Mouse (Mus musculus) kidney, postnatal 0 days (tissue): ENCODE data around the gene Mpv17. TPM values are rescaled to one million over a fixed set of nuclear protein-coding genes. Genes with fewer than 3 reads are reported as not detected.

ENCODE experiments used
- ATAC-seq: fragments of 200-750 bp; cut with Nextera tagmentation; replicated peaks from 2 replicates; pipeline ENCODE4 v1.8.0; 2017; ENCODE audit warnings: low read depth, moderate number of reproducible peaks, moderate TSS enrichment, moderate library complexity; ENCODE audit not compliant: low FRiP score
- DNase-seq: peaks from one replicate; pipeline ENCODE4 v3.0.0-alpha.2; 2016; ENCODE audit warnings: low spot score
- H3K27ac ChIP-seq: fragments of 300-500 bp; sonication (generic); 2 replicates; pipeline ENCODE4 v1.5.1; 2014; ENCODE audit warnings: mild to moderate bottlenecking
- H3K27me3 ChIP-seq: fragments of 300-500 bp; sonication (generic); 2 replicates; pipeline ENCODE4 v1.6.1; 2014; ENCODE audit warnings: low read length, mixed read lengths; ENCODE audit not compliant: insufficient read depth
- H3K36me3 ChIP-seq: fragments of 300-500 bp; sonication (generic); 2 replicates; pipeline ENCODE4 v1.6.1; 2014; ENCODE audit warnings: low read length, mixed read lengths; ENCODE audit not compliant: insufficient read depth
- H3K4me1 ChIP-seq: fragments of 300-500 bp; sonication (generic); replicated peaks from 2 replicates; pipeline ENCODE4 v1.6.1; 2014; ENCODE audit warnings: antibody characterized with exemption, low read length, mixed read lengths; ENCODE audit not compliant: insufficient read depth
- H3K4me2 ChIP-seq: fragments of 300-500 bp; sonication (generic); 2 replicates; pipeline ENCODE4 v1.6.1; 2014; ENCODE audit warnings: mild to moderate bottlenecking, low read length, moderate library complexity, mixed read lengths
- H3K4me3 ChIP-seq: fragments of 300-500 bp; sonication (generic); replicated peaks from 2 replicates; pipeline ENCODE4 v1.5.1; 2014; ENCODE audit warnings: low read depth, low read length
- H3K9ac ChIP-seq: fragments of 300-500 bp; sonication (generic); 2 replicates; pipeline ENCODE4 v1.6.1; 2014; ENCODE audit warnings: low read depth, low read length
- H3K9me3 ChIP-seq: fragments of 300-500 bp; sonication (generic); replicated peaks from 2 replicates; pipeline ENCODE4 v1.6.1; 2016; ENCODE audit warnings: low read length, inconsistent platforms, mixed read lengths
- CTCF ChIP-seq: IDR thresholded peaks from 2 replicates; pipeline ENCODE4 v1.5.1; 2016; ENCODE audit warnings: antibody characterized with exemption, low read depth, mild to moderate bottlenecking, moderate library complexity
- WGBS: fragments of 180-500 bp; shearing (Covaris S2); extraction: QIAGEN DNeasy Blood & Tissue Kit; methylation state at CpG from one replicate; pipeline ENCODE4 v1.1.7; 2014; 5-methylcytosine and 5-hydroxymethylcytosine counted together
- polyA plus RNA-seq: library from polyadenylated mRNA; unstranded; fragments of >200 nt; fragmentation: Nextera tagmentation; extraction: Ambion mirVana; gene quantifications from 2 replicates; pipeline ENCODE4 v1.2.1, GENCODE M21; 2015

Gene Mpv17
- polyA plus RNA-seq, 1 experiment from 2014 or later: 45.3 TPM

DNA sequence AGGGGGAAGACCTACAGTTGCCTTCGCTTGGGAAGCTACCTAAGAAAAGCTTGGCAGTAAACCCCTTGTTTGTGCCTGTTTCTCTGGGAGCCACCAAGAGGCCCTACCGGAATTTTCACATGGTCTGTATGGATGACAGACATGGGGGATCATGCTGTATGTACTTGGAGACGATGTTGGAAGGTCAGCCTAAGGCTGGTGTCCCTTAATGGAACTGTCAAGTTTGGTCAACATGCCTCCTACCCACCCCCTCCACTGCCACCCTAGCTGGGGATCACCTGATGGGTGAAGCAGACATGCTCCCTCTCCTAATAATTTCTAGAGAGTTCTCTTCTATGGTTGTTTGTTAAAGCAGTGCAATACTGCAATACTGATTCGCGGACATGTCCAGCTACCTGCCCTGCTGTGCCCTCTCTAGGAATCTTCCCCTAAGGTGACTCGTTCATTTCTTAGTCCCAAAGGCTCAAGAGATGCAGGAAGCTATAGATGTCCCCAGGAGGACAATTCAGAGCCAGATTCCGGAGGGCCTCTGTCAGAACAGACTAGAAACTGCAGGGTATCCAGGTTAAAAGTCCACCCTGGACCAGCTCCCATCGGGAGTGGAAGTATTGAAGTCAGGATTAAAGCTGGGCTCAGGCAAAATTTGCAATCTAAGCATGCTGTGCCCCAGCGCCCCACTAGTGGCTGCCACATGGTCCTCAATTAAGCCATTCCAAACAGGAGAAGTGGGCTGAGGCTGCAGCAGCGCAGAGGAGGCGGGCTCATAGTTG, 58.2 kb downstream of the Mpv17 start:
- Histone ChIP-seq H3K9me3 (no peaks in the 10 kb centered on the region), H3K4me1 (peaks cover 24% of the 10 kb centered on the region), H3K4me3 (peak overlapping the region; percentile 29; the same call in 1 of the 2 replicates), H3K36me3 (no peaks in the 10 kb centered on the region), H3K27ac (no peak overlapping the region), H3K4me2 (peak overlapping the region; percentile 53), H3K9ac (no peak overlapping the region), H3K27me3 (peaks cover 55% of the 10 kb centered on the region)
- no peak for ATAC-seq
- no peak for DNase-seq
- 20% methylated on average over 11 of the region's 11 CpGs for WGBS
- TF ChIP-seq CTCF: no peak

DNA sequence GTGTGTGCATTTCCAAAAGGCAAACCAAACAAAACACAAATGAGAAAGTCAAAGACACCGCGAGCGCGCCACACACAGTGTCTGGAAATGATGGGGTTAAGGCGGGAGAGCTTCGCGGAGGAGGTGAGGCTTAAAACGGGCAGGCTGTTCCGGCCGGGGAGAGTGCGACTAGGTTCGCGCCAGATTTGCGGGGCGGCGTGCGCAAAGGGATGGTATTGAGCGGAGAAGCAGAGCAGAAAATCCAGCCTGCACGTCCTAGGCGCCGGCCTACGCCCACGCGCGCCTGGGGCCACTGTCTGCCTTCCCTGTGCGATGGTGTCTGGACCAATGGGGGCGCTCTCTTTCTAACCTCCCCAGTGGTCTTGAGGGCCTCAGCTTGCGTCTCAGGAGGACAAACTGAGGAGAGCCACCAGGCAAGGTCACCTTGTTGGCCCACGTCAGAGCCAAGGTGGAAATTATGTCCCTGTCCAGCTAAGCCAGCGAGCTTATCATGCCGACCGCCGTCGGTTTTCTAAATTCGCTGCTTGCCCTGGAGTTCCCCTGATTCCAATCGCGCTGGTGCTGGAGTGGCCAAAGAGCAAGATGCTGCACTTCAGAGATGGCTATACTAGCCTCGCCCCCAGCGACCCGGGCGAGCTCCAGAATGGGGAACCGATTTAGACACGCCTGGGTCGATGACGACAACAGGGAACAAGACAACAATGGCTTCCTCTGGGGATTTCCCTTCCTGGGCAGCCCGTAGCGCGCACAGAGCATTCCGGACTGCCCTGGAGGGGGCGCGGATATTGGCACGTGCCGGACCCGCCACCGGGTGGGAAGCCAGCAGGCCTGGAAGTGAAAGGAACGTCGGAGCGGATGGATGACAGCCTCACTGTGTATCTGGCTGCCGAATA, 59.0 kb downstream of the Mpv17 start:
- H3K4me1 ChIP-seq: peaks cover 24% of the 10 kb centered on the region
- no peaks in the 10 kb centered on the region for H3K9me3 ChIP-seq
- peak overlapping the region; percentile 29 for H3K4me3 ChIP-seq
- ATAC-seq (no peak), DNase-seq (peak; percentile 46)
- H3K27me3 ChIP-seq: peaks cover 63% of the 10 kb centered on the region
- under 1% methylated on average over 59 of the region's 59 CpGs for WGBS
- TF ChIP-seq CTCF: peak; percentile 17; the same call in 1 of the 2 replicates
- no peaks in the 10 kb centered on the region for H3K36me3 ChIP-seq
- peak overlapping the region; percentile 53 for H3K4me2 ChIP-seq
- H3K27ac ChIP-seq: no peak overlapping the region
- H3K9ac ChIP-seq: no peak overlapping the region

- no peak overlapping the region for H3K9ac ChIP-seq
- DNase-seq (no peak), ATAC-seq (no peak)
- no peaks in the 10 kb centered on the region for H3K36me3 ChIP-seq
- peak overlapping the region; percentile 29 for H3K4me3 ChIP-seq
- no peaks in the 10 kb centered on the region for H3K9me3 ChIP-seq
- H3K4me1 ChIP-seq: peaks cover 24% of the 10 kb centered on the region
- WGBS: under 1% methylated on average over 29 of the region's 29 CpGs
- H3K27ac ChIP-seq: no peak overlapping the region
- peak overlapping the region; percentile 53 for H3K4me2 ChIP-seq
- peaks cover 71% of the 10 kb centered on the region for H3K27me3 ChIP-seq
- no peak for TF ChIP-seq CTCF
These were observed 59.8 kb downstream of the Mpv17 start for GRCm38 (mm10) chr5:31094100-31094798.

GRCm38 (mm10) chr5:31093151-31094041, 60.7 kb downstream of the Mpv17 start:
- DNase-seq (no peak), ATAC-seq (0 out of 2 replicates have a peak, but pooled peaks have one; percentile 40)
- H3K9me3 ChIP-seq: no peaks in the 10 kb centered on the region
- H3K4me3 ChIP-seq: peak overlapping the region; percentile 33
- no peaks in the 10 kb centered on the region for H3K36me3 ChIP-seq
- H3K27ac ChIP-seq: no peak overlapping the region
- no peak for TF ChIP-seq CTCF
- H3K27me3 ChIP-seq: peaks cover 71% of the 10 kb centered on the region
- H3K4me2 ChIP-seq: peak overlapping the region; percentile 55
- H3K4me1 ChIP-seq: peaks cover 24% of the 10 kb centered on the region
- 0 out of 2 replicates have a peak overlapping the region, but pooled peaks have one; percentile 5 for H3K9ac ChIP-seq
- 2% methylated on average over 44 of the region's 54 CpGs for WGBS

- no peak overlapping the region for H3K27ac ChIP-seq
- no peak for DNase-seq
- no peaks in the 10 kb centered on the region for H3K9me3 ChIP-seq
- H3K4me3 ChIP-seq: peak overlapping the region; percentile 33
- 0 out of 2 replicates have a peak overlapping the region, but pooled peaks have one; percentile 5 for H3K9ac ChIP-seq
- H3K4me1 ChIP-seq: peaks cover 24% of the 10 kb centered on the region
- 3% methylated on average over 49 of the region's 53 CpGs for WGBS
- H3K27me3 ChIP-seq: peaks cover 67% of the 10 kb centered on the region
- no peak for TF ChIP-seq CTCF
- no peaks in the 10 kb centered on the region for H3K36me3 ChIP-seq
- no peak for ATAC-seq
- peak overlapping the region; percentile 55 for H3K4me2 ChIP-seq
These were observed 61.6 kb downstream of the Mpv17 start for GRCm38 (mm10) chr5:31092231-31092975.

Other genes with a start within 250 kb of the Mpv17 start
- gene Ost4, start 246.5 kb downstream of the Mpv17 start, polyA plus RNA-seq: 466 and 517 TPM in 2 replicates
- 204 and 226 TPM in 2 replicates for gene Emilin1, start 240.8 kb downstream of the Mpv17 start, polyA plus RNA-seq
- gene Khk, start 232.8 kb downstream of the Mpv17 start, polyA plus RNA-seq: 68.9 and 70.6 TPM in 2 replicates
- 47.4 and 52.2 TPM in 2 replicates for gene Cgref1, start 208.7 kb downstream of the Mpv17 start, polyA plus RNA-seq
- 103 and 117 TPM in 2 replicates for gene Preb, start 193.9 kb downstream of the Mpv17 start, polyA plus RNA-seq
- 2.2 and 2.3 TPM in 2 replicates for gene Tcf23, start 185.6 kb downstream of the Mpv17 start, polyA plus RNA-seq
- 271 and 290 TPM in 2 replicates for gene Atraid, start 105.9 kb downstream of the Mpv17 start, polyA plus RNA-seq
- gene Slc5a6, start 105.3 kb downstream of the Mpv17 start, polyA plus RNA-seq: 13.4 and 15.1 TPM in 2 replicates
- gene Cad, start 99.5 kb downstream of the Mpv17 start, polyA plus RNA-seq: 11.8 and 13.9 TPM in 2 replicates
- gene Dnajc5g, start 48.0 kb downstream of the Mpv17 start, polyA plus RNA-seq: not detected in 2 replicates
- 1.1 TPM in 2 replicates for gene Slc30a3, start 46.0 kb downstream of the Mpv17 start, polyA plus RNA-seq
- not detected in 2 replicates for gene Trim54, start 37.5 kb downstream of the Mpv17 start, polyA plus RNA-seq
- gene Ucn, start 15.4 kb downstream of the Mpv17 start, polyA plus RNA-seq: 0.31 TPM in 1 of 2 replicates, not detected in the other
- gene Gm29609, start 25.7 kb upstream of the Mpv17 start, polyA plus RNA-seq: 0.53 and 0.73 TPM in 2 replicates
- gene Gtf3c2, start 25.9 kb upstream of the Mpv17 start, polyA plus RNA-seq: 42.5 and 47.6 TPM in 2 replicates
- 122 and 134 TPM in 2 replicates for gene Snx17, start 39.0 kb upstream of the Mpv17 start, polyA plus RNA-seq
- 62.8 and 66.8 TPM in 2 replicates for gene Eif2b4, start 39.2 kb upstream of the Mpv17 start, polyA plus RNA-seq
- gene Zfp513, start 48.1 kb upstream of the Mpv17 start, polyA plus RNA-seq: 7.2 and 8.9 TPM in 2 replicates
- 85.4 and 92.2 TPM in 2 replicates for gene Ppm1g, start 66.4 kb upstream of the Mpv17 start, polyA plus RNA-seq
- gene Nrbp1, start 86.6 kb upstream of the Mpv17 start, polyA plus RNA-seq: 116 and 123 TPM in 2 replicates
- 0.82 and 0.92 TPM in 2 replicates for gene Gm9970, start 87.0 kb upstream of the Mpv17 start, polyA plus RNA-seq
- gene Krtcap3, start 97.4 kb upstream of the Mpv17 start, polyA plus RNA-seq: 28.0 and 31.9 TPM in 2 replicates
- 17.4 and 20.5 TPM in 2 replicates for gene Ift172, start 136.9 kb upstream of the Mpv17 start, polyA plus RNA-seq
- gene Fndc4, start 141.8 kb upstream of the Mpv17 start, polyA plus RNA-seq: 26.9 and 27.8 TPM in 2 replicates
- gene Gckr, start 143.2 kb upstream of the Mpv17 start, polyA plus RNA-seq: 0.09 TPM in 1 of 2 replicates, not detected in the other